Mouse (Mus musculus): ENCODE measurements around the gene Gm14412.
"Not testable (repeated sequence)": the region's sequence is repeated elsewhere in the genome, so short reads cannot be mapped to it uniquely, and the experiment has no call there.

The Gm14412 gene

GRCm38 (mm10) chr2:177324257-177324733 is at the start of gene Gm14412:
Gm14412 (minus strand) TSS chr2:177324307.
- not testable (repeated sequence) for DNase-seq

DNA sequence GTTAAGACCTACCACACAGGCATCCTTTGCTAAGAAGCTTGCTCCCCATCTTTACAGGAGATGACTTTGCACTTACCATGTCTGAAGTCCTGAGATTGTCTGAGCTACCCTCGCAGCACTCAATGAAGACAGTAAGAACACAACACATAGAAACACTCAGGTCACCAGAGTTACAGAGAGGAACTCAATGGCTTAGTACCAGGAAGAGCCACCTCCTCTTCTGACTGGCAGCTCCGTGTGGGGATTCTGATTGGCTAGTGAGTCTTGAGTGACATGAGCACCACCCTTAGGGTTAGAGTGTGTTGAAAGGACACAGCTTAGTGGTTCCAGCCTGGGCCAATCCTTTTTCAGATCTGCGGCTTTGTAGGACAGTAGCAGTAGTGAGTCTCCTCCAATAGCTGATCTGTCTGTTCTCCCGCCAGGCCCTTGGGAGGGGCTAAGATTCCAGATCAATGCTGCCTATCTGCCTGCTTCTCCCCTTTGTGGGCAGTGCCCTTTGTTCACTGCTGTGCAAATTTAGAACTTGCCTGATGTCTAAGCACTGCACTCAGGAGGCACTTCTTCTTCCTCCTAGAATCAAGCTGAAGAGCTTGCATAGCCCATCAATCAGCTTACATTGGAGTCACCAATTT is 5.7 kb upstream of the Gm14412 start:
- DNase-seq: not testable (repeated sequence)

- not testable (repeated sequence) for DNase-seq
Measured at GRCm38 (mm10) chr2:177321361-177321760, 2.7 kb downstream of the Gm14412 start.

- not testable (repeated sequence) for DNase-seq
Measured at GRCm38 (mm10) chr2:177320786-177321320, 3.3 kb downstream of the Gm14412 start.

- DNase-seq: no peak
Measured at GRCm38 (mm10) chr2:177318996-177319395, 5.1 kb downstream of the Gm14412 start.

- DNase-seq: not testable (repeated sequence)
Measured at GRCm38 (mm10) chr2:177309627-177310026, 14.5 kb downstream of the Gm14412 start.

DNA sequence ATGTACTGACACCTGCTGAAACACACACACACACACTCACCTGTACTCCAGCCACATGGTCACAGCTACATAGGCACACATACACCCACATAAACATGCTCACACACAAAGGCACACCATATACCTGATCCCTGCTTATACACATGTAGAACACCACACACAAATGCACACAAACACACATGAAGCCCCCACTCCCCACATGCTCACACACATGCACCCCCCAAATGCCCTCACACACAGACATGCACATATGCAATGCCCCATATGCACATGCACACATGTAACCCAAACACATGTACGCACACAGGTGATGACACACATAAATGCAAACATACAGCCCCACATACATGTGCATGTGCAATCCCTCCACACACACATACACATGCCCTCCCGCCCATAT is 19.1 kb downstream of the Gm14412 start:
- DNase-seq: not testable (repeated sequence)

- not testable (repeated sequence) for DNase-seq
Measured at GRCm38 (mm10) chr2:177283701-177284100, 40.4 kb downstream of the Gm14412 start.

- DNase-seq: not testable (repeated sequence)
Measured at GRCm38 (mm10) chr2:177277754-177278153, 46.4 kb downstream of the Gm14412 start.

GRCm38 (mm10) chr2:177272237-177272636 is 51.9 kb downstream of the Gm14412 start:
- not testable (repeated sequence) for DNase-seq

- not testable (repeated sequence) for DNase-seq
Measured at GRCm38 (mm10) chr2:177266936-177267335, 57.2 kb downstream of the Gm14412 start, which contains the start of gene Gm14409. Gm14409 (minus strand) TSS chr2:177267036.
